Mouse (Mus musculus) G1E (cell line): Measurements from ENCODE around the gene Dock4.

ENCODE experiments used
- CTCF ChIP-seq: IDR thresholded peaks from 2 replicates; pipeline ENCODE4 v1.5.1; 2012; ENCODE audit warnings: low read depth, low read length, inconsistent platforms, mixed read lengths
- GATA1 ChIP-seq: IDR thresholded peaks from 2 replicates; pipeline ENCODE4 v1.6.1; 2012; ENCODE audit warnings: borderline replicate concordance, low read length, inconsistent platforms, mixed read lengths
- GATA2 ChIP-seq: IDR thresholded peaks from 2 replicates; pipeline ENCODE4 v1.6.1; 2012; ENCODE audit warnings: low read depth, low read length, inconsistent platforms, borderline replicate concordance
- POLR2AphosphoS5 ChIP-seq: IDR thresholded peaks from 2 replicates; pipeline ENCODE4 v1.6.1; 2012; ENCODE audit warnings: low read depth, low read length, inconsistent platforms; ENCODE audit not compliant: insufficient replicate concordance
- TAL1 ChIP-seq: conservative IDR thresholded peaks from 2 replicates; pipeline ENCODE4 v1.6.1; 2012; ENCODE audit warnings: low read depth, low read length, inconsistent platforms, mixed read lengths

DNA sequence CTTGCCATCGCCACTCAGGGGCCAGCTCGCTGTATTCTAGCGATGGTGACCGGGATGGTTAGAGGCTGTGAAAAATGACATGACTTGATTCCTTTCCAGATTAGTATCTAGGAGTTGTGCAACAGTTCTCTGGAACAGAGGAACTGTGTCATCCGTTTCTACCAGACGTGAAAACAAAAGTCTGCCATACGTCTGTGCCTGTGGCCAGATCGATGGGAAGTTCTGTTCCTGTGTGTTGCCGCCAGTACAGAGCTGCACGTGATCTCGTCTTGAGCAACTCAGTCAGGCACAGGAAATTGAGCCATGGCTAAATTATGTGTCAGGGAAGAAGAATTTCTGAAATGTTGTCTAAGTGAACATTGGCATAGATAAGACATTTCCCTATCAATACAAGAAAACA is 113.4 kb downstream of the Dock4 start:
- no peak for TF ChIP-seq CTCF
- no peak for TF ChIP-seq GATA2
- no peak for TF ChIP-seq GATA1
- no peak for TF ChIP-seq POLR2AphosphoS5
- no peak for TF ChIP-seq TAL1
